Mouse (Mus musculus): ENCODE results near the gene Olfr1336.
"Not testable (repeated sequence)": the region's sequence is repeated elsewhere in the genome, so short reads cannot be mapped to it uniquely, and the experiment has no call there.

GRCm38 (mm10) chr7:6477633-6478032, 21.7 kb downstream of the Olfr1336 start:
- TF ChIP-seq CTCF (IDR thresholded peaks at IDR 0.05; ENCODE audit: borderline replicate concordance, insufficient read depth, low read length); POLR2A (IDR thresholded peaks at IDR 0.05; ENCODE audit: low read depth, low read length): not testable (repeated sequence)

Measured in embryonic fibroblast, embryonic 13.5 days (primary cell).